Mouse (Mus musculus): Measurements from ENCODE around the gene Prkaa2.

DNA sequence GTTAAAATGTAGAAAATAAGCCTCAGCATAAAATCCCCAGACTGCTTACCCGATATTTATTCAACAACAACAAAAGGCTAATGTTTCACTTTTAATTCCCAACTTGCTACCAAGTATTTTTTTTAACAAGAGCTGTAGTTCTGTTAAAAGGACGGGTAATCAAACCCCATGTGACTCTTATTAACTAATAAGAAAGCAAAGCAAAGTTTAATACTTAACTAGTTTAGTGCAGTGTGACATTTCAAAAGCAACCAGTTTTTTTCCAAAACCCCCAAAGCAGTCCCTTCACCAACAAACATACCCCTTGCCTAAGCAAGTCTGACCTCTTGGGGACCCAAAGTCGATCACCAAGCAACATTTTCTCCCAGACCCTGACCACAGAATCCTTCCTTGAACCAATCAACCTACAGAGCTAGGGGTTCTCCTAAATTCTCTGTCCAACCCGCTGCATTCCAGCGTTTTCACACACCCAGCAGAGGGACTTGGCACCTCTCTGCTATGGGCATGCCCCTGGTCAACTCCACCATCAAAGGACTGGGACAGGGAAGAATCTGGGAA is 970 bp downstream of the Prkaa2 start:
- TF ChIP-seq MAFK (IDR thresholded peaks at IDR 0.05; ENCODE audit: insufficient read depth, low read depth, low read length) (no peak), ZNF384 (IDR thresholded peaks at IDR 0.05; ENCODE audit: low read depth, low read length) (no peak), CHD2 (IDR thresholded peaks at IDR 0.05; ENCODE audit: low read depth, low read length) (no peak), ZC3H11A (IDR thresholded peaks at IDR 0.05; ENCODE audit: borderline replicate concordance, low read depth, low read length) (no peak), HCFC1 (IDR thresholded peaks at IDR 0.05; ENCODE audit: borderline replicate concordance, insufficient read depth, low read length) (no peak)

Measured in ES-E14 (cell line).